Mouse (Mus musculus) forebrain, embryonic 11.5 days (tissue): ENCODE measurements around the gene Arpp19. TPM values are rescaled to one million over a fixed set of nuclear protein-coding genes. Genes with fewer than 3 reads are reported as not detected.

Experiments
- ATAC-seq: fragments of 200-750 bp; cut with Nextera tagmentation; replicated peaks from 2 replicates; pipeline ENCODE4 v1.8.0; 2017; ENCODE audit warnings: moderate TSS enrichment; ENCODE audit not compliant: low FRiP score
- DNase-seq: peaks from one replicate; pipeline ENCODE4 v3.0.0-alpha.2; 2017; ENCODE audit warnings: low spot score
- H3K27ac ChIP-seq: fragments of 300-500 bp; sonication (generic); 2 replicates; pipeline ENCODE4 v1.5.1; 2014; ENCODE audit warnings: low read depth, low read length
- H3K27me3 ChIP-seq: fragments of 300-500 bp; sonication (generic); 2 replicates; pipeline ENCODE4 v1.6.1; 2014; ENCODE audit warnings: mild to moderate bottlenecking, low read length, mixed read lengths; ENCODE audit not compliant: control insufficient read depth, insufficient read depth
- H3K36me3 ChIP-seq: fragments of 300-500 bp; sonication (generic); 2 replicates; pipeline ENCODE4 v1.6.1; 2014; ENCODE audit warnings: mild to moderate bottlenecking, low read length, moderate library complexity, mixed read lengths; ENCODE audit not compliant: control insufficient read depth, insufficient read depth
- H3K4me1 ChIP-seq: fragments of 300-500 bp; sonication (generic); replicated peaks from 2 replicates; pipeline ENCODE4 v1.6.1; 2014; ENCODE audit warnings: low read length, mixed read lengths; ENCODE audit not compliant: control insufficient read depth, insufficient read depth
- H3K4me2 ChIP-seq: fragments of 300-500 bp; sonication (generic); 2 replicates; pipeline ENCODE4 v1.6.1; 2014; ENCODE audit warnings: low read depth, mild to moderate bottlenecking, low read length, moderate library complexity, mixed read lengths; ENCODE audit not compliant: severe bottlenecking
- H3K4me3 ChIP-seq: fragments of 300-500 bp; sonication (generic); 2 replicates; pipeline ENCODE4 v1.5.1; 2014; ENCODE audit warnings: low read depth, low read length
- H3K9ac ChIP-seq: fragments of 300-500 bp; sonication (generic); 2 replicates; pipeline ENCODE4 v1.6.1; 2014; ENCODE audit warnings: low read length
- H3K9me3 ChIP-seq: fragments of 300-500 bp; sonication (generic); 2 replicates; pipeline ENCODE4 v1.6.1; 2016; ENCODE audit warnings: low read length, mixed read lengths; ENCODE audit not compliant: control insufficient read depth
- WGBS: fragments of 180-500 bp; shearing (Covaris S2); extraction: QIAGEN DNeasy Blood & Tissue Kit; methylation state at CpG from one replicate; pipeline ENCODE4 v1.1.7; 2014; 5-methylcytosine and 5-hydroxymethylcytosine counted together
- polyA plus RNA-seq: library from polyadenylated mRNA; unstranded; fragments of >200 nt; fragmentation: Nextera tagmentation; extraction: Ambion mirVana; gene quantifications from 2 replicates; pipeline ENCODE4 v1.2.1, GENCODE M21; 2014

Arpp19 gene
- polyA plus RNA-seq, 1 experiment from 2014 or later: 333 TPM

DNA sequence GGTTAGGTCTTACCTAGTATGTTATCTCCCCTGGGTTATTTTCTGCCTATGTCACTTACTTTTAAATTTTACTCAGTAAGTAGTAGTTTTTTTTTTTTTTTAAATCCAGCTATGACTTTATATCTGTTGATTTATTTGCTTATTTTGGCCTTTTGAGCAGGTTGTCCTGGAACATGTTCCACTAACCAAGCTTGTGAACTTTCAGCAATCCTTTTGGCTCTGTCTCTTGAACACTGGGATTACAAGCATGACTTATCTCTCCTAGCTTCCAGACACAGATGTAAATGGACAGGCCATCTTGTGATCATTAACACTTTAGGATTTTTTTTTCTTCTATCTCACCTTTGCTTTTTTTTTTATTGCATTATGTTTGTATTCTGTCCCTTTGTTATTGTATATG is 9.7 kb downstream of the Arpp19 start:
- no peak for ATAC-seq
- no peak overlapping the region for H3K27ac ChIP-seq
- H3K9ac ChIP-seq: no peak overlapping the region
- no peak overlapping the region for H3K4me2 ChIP-seq
- no peaks in the 10 kb centered on the region for H3K9me3 ChIP-seq
- H3K4me3 ChIP-seq: no peak overlapping the region
- H3K4me1 ChIP-seq: no peaks in the 10 kb centered on the region
- DNase-seq: no peak
- no peaks in the 10 kb centered on the region for H3K36me3 ChIP-seq
- H3K27me3 ChIP-seq: no peaks in the 10 kb centered on the region

DNA sequence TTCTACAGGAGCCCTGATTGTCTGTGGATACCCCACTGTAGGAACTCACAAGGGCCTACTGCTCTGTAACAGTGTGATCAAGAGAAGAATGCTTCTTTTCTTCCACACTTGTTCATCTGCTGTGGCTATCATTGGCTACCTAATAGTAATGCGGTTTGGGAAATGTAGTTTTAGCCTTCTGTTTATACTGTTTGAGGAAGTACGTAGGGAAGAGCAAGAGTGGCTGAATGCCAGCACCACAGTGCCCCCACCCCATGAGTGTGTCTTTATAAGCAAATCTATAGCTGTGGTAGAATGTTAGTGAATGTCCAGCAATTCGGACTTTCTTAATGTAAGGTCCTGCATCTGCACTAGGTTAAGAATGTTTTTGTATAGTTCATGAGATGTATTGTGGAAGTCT is 11.7 kb downstream of the Arpp19 start:
- no peaks in the 10 kb centered on the region for H3K36me3 ChIP-seq
- no peaks in the 10 kb centered on the region for H3K4me1 ChIP-seq
- no peaks in the 10 kb centered on the region for H3K9me3 ChIP-seq
- WGBS: 86% methylated on average over 3 of the region's 3 CpGs
- no peak for DNase-seq
- H3K4me2 ChIP-seq: no peak overlapping the region
- no peak overlapping the region for H3K9ac ChIP-seq
- no peak overlapping the region for H3K4me3 ChIP-seq
- H3K27me3 ChIP-seq: no peaks in the 10 kb centered on the region
- H3K27ac ChIP-seq: no peak overlapping the region
- ATAC-seq: no peak

DNA sequence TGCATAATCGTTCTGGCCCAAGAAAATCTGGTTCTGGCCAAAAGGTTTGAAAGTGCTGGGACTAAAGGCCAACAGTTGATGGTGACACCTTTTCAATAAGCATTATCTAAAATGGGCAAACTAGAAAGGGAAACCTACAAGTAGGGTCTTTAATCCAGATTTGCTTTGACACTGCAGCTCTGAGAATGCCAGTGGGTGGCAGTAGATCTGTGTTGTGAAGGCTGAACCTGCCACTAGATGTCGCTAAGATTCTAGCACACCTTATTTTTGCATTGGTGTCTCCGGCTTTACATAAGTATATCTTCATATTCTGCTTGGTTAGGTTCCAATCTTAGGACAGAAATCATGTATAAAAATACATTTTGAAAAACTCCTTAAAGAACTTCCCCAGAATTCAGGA is 12.6 kb downstream of the Arpp19 start:
- H3K4me2 ChIP-seq: no peak overlapping the region
- no peaks in the 10 kb centered on the region for H3K36me3 ChIP-seq
- ATAC-seq (no peak), DNase-seq (peak; percentile 64)
- no peak overlapping the region for H3K9ac ChIP-seq
- no peaks in the 10 kb centered on the region for H3K9me3 ChIP-seq
- H3K4me3 ChIP-seq: no peak overlapping the region
- no peak overlapping the region for H3K27ac ChIP-seq
- no peaks in the 10 kb centered on the region for H3K27me3 ChIP-seq
- H3K4me1 ChIP-seq: no peaks in the 10 kb centered on the region
- 41% methylated on average over 3 of the region's 3 CpGs for WGBS

GRCm38 (mm10) chr9:75051841-75052240 is 14.4 kb downstream of the Arpp19 start:
- WGBS: 89% methylated on average over 4 of the region's 4 CpGs

GRCm38 (mm10) chr9:75055046-75055445 is 17.6 kb downstream of the Arpp19 start:
- no peak for ATAC-seq
- Histone ChIP-seq H3K4me3 (no peak overlapping the region), H3K9ac (no peak overlapping the region), H3K4me2 (no peak overlapping the region), H3K27ac (no peak overlapping the region), H3K4me1 (no peaks in the 10 kb centered on the region), H3K27me3 (no peaks in the 10 kb centered on the region), H3K9me3 (no peaks in the 10 kb centered on the region), H3K36me3 (peaks cover 3% of the 10 kb centered on the region; the same call in 1 of the 2 replicates)
- no peak for DNase-seq
- 97% methylated on average over 5 of the region's 5 CpGs for WGBS

More at GRCm38 (mm10) chr9:75051841-75052240, 14.4 kb downstream of the Arpp19 start:
- no peaks in the 10 kb centered on the region for H3K9me3 ChIP-seq
- no peak for ATAC-seq
- no peak overlapping the region for H3K9ac ChIP-seq
- DNase-seq: no peak
- H3K36me3 ChIP-seq: no peaks in the 10 kb centered on the region
- H3K4me2 ChIP-seq: no peak overlapping the region
- no peaks in the 10 kb centered on the region for H3K27me3 ChIP-seq
- no peak overlapping the region for H3K4me3 ChIP-seq
- H3K4me1 ChIP-seq: no peaks in the 10 kb centered on the region
- H3K27ac ChIP-seq: no peak overlapping the region

DNA sequence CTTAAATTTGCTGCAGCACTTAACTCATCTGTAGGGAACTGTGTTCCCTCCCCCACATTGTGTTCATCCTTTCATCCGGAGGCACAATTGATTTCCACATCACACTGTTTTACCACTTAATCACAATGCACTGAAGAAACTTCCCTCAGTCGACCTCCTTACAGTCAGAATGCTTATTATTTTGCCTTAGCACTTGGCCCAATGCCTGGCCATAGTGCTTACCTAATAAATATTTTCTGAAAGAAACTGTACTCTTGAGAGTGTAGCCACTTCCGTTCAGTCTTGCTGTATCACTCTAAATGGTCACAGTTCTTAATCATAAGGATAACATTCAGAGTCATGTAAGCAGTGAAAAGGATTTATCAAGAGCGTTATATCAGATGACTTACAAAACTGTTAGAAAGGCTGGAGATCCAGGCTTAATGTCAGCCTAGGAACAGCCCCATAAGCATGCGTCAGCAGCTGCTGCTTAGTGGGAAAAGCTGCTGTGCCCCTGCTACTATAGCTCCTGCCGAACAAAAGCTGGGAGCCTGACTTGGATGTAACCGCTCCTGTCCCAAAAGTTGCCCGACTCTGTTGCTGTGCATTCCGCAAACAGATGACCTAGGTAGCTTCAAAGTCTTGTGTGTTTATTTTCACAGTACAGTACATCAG is 27.4 kb downstream of the Arpp19 start:
- Histone ChIP-seq H3K9ac (no peak overlapping the region), H3K27me3 (no peaks in the 10 kb centered on the region), H3K27ac (no peak overlapping the region), H3K4me2 (no peak overlapping the region), H3K36me3 (no peaks in the 10 kb centered on the region; the same call in 1 of the 2 replicates), H3K4me3 (no peak overlapping the region), H3K9me3 (no peaks in the 10 kb centered on the region), H3K4me1 (no peaks in the 10 kb centered on the region)
- no peak for DNase-seq
- no peak for ATAC-seq
- 75% methylated on average over 9 of the region's 9 CpGs for WGBS

GRCm38 (mm10) chr9:75070457-75071028 is 33.1 kb downstream of the Arpp19 start, which contains the start of gene Myo5a:
TSS of gene Myo5a (plus strand) at chr9:75071015.
- peak within 1 kb of the TSS; percentile 80 for H3K4me3 ChIP-seq
- H3K27me3 ChIP-seq: no peaks in the 10 kb centered on the region
- H3K27ac ChIP-seq: peak within 1 kb of the TSS; percentile 95
- no peaks in the 10 kb centered on the region for H3K9me3 ChIP-seq
- 21% methylated on average over 23 of the region's 23 CpGs for WGBS
- no peaks in the 10 kb centered on the region for H3K36me3 ChIP-seq
- peak within 1 kb of the TSS; percentile 81 for H3K4me2 ChIP-seq
- ATAC-seq (no peak; the same call in 1 of the 2 replicates), DNase-seq (no peak)
- H3K9ac ChIP-seq: peak within 1 kb of the TSS; percentile 96
- H3K4me1 ChIP-seq: peaks cover 3% of the 10 kb centered on the region; the same call in 1 of the 2 replicates

DNA sequence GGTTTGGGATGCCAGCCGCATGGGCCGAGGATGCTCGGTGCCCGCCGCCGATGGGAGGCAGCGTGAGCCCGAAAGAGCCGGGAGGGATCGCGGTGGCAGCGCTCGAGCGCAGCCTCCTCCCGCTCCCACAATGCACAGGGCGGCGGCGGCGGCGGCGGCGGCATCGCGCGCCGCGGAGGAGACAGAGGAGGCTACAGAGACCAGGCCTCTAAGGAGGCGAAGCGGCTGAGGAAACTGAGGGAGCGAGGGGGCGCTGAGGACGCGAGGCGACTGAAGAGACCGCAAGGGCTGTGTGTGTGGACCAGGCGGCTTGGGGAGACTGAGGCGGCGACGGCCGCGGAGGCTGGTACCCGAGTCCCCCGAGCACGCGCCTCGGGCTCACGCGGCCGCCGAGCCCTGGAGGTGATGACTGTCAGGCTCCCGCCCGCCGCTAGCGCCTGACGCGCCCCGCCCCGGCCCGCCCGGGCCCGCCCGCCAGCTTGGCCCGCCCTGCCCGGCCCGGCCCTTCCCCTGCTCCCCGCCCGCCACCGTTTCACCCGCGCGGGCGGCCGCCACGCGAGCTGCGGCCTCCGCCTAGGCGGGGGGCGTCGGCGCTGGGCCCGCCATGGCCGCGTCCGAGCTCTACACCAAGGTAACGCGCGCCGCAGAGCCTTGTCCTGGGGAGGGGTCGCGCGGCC is 33.8 kb downstream of the Arpp19 start:
- Histone ChIP-seq H3K27ac (peak overlapping the region; percentile 95), H3K4me3 (peak overlapping the region; percentile 80), H3K9me3 (no peaks in the 10 kb centered on the region), H3K4me1 (peaks cover 3% of the 10 kb centered on the region; the same call in 1 of the 2 replicates), H3K9ac (peak overlapping the region; percentile 96), H3K36me3 (no peaks in the 10 kb centered on the region), H3K27me3 (no peaks in the 10 kb centered on the region), H3K4me2 (peak overlapping the region; percentile 81)
- under 1% methylated on average over 72 of the region's 92 CpGs for WGBS
- peak; percentile 93 for DNase-seq
- ATAC-seq: peak; percentile 95
